Mouse (Mus musculus) heart, adult 11 months (tissue): ENCODE measurements around the gene Gm10031.
"Not testable (repeated sequence)": the region's sequence is repeated elsewhere in the genome, so short reads cannot be mapped to it uniquely, and the experiment has no call there.

Source experiments
- DNase-seq: peaks from one replicate; pipeline ENCODE4 v3.0.0; 2022

Gene Gm10031

DNA sequence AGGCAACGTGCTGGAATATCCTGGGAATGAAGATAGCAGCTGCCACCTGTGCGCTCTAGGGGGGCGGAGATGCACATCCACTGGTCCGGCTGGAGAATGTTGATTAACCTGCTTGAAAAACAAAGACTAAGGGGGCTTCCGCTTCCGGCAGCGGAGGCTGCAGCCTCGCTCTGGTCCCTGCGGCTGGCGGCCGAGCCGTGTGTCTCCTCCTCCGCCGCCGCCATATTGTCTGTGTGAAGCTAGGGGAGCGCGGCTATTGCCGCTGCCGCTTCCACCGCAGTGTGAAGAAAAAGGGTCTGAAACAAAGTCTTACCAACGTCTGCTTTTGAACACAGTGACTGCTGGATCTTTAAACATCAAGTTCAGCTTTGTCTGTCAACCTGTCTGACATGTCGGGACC is at the start of gene Gm10031:
Gene Gm10031 (plus strand): TSS at position 171 of the 400 bp plus-strand sequence.
- not testable (repeated sequence) for DNase-seq

DNA sequence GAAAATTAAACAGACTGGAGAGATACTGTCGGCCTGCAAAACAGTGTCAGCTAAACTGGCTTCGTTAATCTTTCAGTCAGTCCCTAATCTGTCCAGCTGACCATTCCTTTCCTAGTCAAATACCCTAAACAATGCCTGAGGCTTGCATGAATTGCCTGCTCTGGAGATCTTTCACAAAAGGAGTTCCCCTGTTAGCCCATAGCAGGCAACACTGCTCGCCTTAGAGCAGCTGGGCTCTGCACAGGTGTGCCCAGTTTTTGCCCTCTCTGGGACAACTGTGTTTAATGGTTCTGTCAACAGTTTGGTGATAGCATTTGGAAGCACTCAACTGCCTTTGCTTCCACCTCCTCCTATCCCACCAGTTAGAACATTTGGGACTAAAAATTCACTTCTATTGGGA is 49.0 kb upstream of the Gm10031 start:
- no peak for DNase-seq

DNA sequence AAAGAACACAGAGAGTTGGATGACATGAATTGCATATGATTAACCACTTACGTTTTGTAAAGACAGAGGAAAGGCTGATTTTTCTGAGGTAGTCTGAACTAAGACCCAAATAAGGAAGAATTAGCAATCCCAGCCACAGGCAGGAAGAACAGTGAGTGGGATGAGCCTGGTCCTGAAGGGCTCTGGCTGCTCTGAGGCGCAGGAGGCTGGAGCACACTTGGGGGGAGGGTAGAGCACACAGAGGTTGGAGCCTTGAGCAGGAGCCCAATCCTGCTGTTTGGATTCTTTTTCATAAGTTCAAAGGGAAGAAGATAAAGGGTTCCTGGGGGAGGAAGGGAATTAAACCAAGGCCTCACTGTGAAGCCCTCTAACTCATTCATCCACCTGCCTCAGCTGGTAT is 47.8 kb upstream of the Gm10031 start:
- no peak for DNase-seq

DNA sequence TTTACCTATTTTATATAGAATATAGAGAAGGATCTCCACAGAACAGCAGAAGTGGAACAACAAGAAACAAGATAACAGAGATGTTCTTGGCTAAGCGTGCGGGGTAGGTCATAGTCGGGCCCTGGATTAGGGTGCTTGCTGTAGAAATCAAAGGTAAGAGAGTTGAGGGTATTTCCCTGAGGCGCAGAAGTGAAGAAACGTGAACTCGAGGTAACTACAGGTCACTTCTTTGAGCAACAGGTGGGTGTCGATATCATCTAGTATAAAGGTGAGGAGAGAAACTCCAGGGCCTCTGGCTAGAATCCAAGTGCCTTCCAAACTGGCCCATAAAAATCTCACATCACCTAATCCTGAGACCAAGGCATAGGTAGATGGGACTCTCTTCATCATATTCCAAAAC is 47.3 kb upstream of the Gm10031 start:
- no peak for DNase-seq

DNA sequence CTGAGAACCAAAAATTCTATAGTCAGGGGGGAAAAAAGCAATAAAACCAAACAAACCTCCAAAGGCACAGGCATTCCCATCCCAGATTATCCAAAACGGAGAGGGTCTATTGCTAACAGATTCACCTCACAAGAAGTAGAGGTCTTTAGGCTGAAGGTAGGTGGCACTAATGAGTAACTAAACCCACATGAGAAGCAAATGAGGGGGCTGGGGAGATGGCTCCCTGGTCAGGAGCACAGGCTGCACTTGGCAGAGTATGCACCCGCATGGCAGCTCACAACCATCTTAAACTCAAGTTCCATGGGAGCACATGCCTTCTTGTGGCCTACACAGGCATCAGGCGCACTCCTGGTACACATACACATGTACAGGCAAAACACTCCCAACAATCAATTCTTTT is 42.0 kb upstream of the Gm10031 start:
- no peak for DNase-seq

DNA sequence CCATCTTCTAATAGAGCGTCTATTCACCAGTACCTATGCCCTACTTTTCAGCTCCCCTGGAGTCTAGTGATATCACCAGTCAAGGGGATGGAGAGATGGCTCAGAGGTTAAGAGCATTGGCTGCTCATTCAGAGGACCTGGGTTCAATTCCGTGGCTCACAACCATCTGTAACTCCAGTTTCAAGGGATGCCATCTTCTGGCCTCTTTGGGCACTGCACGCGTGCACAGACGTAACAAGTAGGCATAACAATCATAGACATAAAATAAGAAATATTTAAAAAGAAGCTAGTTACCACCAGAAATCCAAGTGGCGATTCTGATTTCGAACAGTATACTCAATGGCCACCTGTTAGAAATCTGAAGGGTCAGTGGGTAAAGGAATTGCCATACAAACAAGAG is 36.3 kb upstream of the Gm10031 start:
- no peak for DNase-seq

DNA sequence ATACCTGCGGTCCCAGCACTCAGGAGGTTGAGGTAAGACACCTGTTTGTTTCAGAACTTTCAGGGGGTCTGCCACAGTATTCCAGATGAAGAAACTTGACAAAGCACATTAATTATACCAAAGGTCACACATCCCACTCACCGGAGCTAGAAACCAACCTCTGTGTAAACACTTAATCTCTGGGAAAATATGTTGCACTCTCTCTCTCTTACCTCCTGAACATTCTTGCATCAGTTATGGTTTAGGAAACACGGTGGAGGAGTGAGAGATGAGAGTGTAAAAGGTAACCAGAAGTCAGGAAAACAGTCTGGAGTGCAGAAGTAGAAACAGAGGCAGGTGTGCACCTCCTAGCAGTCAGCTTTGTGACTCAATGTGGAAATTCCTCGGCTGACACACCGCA is 35.8 kb upstream of the Gm10031 start:
- no peak for DNase-seq

DNA sequence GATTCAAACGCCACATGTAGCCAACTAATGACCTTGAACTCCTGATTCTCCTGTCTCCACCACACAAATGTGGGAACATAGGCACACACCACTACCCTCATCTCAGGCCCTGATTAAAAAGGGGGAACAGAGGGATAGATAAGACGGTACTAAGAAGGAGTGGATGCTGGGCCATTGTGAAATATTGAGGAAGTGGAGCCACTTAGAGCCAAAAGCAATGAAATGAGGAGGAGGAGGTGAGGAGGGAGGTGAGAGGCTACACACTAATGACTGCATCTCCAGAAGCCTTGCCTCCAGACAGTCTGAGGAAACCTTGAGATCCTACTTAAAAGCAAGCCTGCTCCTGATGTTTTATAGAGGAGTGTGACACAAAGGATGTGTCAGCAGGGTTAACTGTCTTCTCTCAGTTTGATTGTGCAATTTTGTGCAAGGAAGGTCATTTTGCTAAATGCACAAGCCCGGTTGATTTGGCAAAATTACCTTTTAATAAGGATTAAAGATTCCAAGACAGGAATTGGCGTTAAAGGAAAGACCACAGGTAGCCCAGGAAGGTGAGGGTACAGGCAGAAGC is 32.5 kb upstream of the Gm10031 start:
- no peak for DNase-seq

DNA sequence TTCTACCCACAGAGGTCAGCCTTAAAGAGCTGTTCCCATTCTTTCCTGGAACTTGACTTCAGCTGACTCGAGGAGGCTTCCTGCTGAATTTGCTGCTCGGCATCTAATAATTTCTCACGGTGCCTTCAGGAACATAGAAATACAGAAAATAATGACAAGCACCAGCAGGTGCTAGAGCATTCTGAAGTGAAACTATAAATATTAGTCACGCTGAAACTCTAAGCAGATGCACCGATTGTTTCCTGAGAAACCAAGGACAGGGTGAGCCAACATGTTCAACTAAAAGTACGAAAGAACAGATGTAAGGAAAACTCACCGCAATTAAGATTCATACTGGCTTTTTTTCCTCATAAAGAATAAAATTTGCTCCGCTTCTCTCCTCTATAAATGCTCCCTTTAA is 28.8 kb upstream of the Gm10031 start:
- no peak for DNase-seq

DNA sequence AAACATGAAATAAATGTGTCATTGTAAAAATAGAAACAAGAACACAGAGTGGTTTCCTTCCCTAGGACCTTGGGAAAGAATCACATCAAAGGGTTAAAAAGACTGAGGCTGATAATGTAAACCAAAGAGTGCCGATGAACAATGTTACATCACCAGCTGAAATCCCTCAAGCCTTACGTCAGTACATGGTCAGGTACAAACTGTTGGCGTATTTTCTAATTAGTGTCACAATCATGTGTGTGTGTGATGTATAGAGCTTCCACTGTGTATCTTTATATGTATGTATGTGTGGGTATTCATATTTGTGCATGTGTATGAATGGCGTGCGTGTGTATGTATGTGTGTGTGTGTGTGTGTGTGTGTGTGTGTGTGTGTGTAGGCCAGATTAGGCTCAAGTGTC is 26.9 kb upstream of the Gm10031 start:
- no peak for DNase-seq

DNA sequence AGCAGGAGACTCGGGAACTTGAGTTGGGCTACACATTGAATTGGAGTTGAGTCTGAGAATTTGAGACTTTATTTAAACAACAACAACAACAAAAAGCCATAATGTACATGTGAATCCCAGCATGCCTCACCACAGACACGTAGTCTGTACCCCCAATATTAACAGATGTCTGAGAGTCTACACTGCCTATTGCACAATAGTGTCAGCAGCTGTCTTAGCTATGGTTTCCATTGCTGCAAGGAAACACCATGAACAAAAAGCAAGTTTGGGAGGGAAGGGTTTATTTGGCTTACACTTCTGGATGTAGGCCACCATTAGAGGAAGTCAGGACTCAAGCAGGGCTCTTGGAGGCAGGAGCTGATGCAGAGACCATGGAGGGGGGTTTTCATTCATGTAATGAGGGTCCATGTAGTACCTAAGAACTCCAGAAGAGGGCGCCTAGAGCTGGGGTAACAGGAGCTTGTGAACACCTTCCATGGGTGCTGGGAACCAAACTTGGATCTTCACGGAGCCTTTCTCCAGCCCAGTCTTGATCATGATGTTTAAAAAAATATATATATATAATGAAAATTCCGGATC is 18.8 kb upstream of the Gm10031 start:
- DNase-seq = no peak

DNA sequence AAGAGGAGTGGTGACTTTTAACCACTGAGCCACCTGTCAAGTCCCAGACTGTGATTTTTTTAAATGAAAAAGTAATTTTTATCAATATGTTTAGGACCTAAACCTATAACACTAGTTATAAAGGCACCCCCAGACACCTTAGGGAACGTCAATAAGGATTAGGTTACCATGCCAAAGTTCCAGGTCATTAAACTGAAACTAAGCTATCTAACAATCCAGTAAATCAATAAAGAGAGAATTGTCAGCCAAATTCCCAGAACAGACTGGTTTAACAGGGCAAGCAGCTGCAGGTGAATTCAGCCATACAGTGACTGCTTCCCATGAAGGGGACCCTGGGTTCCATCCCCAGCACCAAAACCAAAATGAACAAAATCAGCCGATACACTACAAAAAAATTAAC is 17.9 kb upstream of the Gm10031 start:
- DNase-seq = no peak

DNA sequence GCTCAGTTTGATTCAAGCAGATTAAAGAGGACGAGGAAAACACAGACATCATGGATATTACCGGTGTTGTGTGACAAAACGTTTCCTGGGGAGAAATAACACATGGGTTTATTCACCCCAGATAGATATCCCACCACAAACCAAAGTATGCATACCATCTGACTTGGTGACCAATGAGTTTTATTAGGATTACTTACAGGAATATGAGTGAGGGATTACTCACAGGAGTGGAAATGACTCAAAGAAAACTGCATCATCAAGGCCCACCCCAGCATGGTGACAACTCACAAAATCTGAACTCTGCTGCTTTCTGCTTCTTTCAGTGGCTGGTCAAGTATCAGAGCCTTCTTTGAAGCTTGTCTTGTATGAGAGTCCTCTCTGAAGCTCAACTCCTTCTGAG is 16.1 kb upstream of the Gm10031 start:
- DNase-seq = no peak

DNA sequence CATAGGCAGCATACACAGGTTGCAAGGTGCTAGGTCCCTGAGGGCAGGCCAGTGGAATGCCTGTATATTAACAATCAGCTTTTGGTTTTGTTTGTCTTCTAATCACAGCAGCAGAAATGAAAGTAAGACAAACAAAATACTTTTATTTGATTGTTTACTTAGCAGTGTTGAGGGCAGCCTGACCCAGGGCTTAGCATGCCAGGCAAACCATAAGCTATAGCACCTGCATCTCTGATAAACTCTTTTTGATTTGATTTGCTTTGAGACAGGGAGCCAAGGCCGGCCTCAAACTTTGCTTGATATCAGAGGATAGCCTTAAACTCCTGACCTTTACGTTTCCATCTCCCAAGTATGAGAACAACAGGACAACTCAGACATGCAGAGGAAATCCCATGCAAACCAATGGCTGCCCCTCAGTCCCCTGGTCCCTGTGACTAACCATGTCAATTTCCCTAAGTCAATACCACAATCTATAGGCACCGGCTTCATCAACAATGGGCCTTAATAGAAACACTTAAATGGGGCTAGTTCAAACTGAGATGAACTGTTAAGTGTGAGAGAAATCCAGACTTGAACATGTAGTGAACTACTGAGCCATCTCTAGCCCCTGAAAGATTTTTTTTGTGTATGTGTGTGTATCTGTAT is 3.6 kb upstream of the Gm10031 start:
- no peak for DNase-seq

DNA sequence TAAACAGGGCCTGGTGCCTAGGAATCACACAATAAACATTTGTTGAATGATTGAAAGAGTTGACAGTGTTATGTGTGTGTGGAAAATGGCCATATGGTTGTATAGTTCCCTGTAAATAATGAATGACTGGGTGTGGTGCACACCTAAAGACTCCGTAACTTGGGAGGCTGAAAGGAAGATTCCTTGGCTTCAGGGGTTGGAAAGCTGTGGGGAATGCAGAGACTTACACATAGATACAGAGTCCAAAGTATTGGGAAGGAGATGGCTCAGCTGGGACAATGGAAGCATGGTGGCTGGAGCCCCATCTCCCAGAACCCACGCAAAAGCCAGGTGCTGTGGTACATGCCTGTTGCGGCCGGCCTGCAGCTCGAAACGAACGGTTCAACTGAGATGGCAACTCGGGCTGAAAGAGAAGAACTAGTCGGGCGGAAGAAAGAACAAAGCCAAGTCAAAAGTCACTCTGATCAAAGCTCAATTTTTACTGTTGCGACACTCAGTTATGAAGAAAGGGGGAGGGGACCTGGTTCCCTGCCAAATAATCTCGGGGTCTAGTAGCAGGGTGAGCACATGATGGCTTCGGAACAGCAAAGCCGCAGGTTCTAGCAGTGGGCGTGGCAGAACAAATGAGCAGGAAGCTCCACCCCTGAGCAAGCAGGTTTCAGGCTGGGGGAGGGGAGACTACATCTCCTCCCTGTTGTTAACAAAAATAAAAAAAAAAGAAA is 1.9 kb upstream of the Gm10031 start:
- no peak for DNase-seq

DNA sequence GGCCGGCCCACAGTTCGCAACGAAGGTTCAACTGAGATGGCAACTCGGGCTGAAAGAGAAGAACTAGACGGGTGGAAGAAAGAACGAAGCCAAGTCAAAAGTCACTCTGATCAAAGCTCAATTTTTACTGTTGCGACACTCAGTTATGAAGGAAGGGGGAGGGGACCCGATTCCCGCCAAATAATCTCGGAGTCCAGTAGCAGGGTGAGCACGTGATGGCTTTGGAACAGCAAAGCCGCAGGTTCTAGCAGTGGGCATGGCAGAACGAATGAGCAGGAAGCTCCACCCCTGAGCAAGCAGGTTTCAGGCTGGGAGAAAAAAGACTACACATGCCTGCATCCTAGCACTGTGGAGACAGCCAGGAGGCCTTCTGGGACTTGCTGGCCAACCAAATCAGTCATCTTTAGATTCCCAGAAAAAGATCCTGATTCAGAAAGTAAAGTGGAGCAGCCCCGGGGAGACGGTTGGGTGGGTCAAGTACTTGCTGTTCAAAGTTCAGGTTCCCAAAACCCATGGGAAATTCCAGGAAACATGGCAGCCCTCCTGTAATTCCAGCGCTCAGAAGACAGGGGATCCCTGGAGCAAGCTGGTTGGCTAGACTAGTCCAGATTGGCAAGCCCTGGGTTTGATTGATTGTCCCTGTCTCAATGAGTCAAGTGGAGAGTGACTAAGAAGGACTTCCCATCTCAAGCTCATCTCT is 8.8 kb downstream of the Gm10031 start:
- DNase-seq = not testable (repeated sequence)

DNA sequence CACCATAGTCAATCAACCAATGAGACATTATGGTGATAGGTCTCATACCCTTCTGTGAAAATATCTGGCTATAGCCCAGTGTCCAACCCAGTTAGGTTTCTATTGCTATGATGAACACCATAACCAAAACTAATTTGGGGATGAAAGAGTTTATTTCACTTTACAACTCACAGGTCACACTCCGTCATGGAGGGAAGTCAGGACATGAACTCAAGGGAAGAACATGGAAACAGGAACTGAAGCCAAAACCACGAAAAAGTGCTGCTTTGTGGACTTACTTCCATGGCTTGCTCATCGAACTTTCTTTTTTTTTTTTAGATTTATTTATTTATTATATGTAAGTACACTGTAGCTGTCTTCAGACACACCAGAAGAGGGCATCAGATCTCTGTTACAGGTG is 9.7 kb downstream of the Gm10031 start:
- DNase-seq = no peak

DNA sequence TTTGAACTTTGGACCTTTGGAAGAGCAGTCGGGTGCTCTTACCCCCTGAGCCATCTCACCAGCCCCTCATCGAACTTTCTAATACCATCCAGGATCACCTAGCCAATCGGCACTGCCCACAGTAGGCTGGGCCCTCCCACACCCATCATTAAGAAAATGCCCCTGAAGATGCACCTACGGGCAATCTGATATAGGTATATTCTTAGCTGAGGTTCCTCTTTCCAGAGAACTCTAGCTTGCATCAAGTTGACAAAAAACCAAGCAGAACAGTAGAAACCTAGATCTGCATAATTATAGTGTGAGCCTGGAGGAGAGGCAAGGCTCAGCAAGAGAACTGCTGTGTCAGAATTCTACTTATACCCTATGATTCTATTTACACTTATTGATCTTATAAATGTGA is 10.1 kb downstream of the Gm10031 start:
- no peak for DNase-seq

DNA sequence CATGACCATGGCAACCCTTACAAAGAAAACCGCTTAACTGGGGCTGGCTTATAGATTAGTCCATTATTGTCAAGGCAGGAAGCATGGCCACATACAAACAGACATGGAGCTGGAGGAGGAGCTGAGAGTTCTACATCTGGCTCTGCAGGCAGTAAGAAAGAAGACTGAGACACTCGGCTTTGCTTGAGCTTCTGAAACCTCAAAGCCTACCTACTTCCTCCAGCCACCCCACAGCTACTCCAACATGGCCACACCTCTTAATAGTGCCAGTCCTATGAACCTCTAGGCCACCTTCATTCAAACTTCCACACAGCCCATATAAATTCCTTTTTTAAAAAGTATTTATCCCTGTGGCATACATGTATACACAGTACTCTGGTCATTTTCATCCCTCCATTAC is 13.2 kb downstream of the Gm10031 start:
- no peak for DNase-seq

DNA sequence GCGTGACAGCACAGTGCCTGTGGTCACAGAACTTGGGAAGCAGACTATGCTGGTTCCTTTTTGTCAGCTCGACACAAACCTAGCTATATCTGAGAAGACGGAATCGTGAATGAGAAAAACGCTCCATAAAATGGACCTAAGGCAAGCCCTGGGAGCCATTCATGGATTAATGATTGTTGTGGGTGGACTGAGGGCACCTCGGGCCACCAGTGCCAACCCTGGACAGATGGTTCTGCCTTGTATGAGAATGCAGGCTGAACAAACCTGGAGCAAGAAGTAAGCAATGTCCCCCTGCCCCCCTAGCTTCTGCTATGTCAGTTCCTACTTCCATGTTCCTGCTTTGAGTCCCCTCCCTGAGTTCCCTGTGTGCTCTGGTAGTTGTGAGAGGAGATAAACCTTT is 13.9 kb downstream of the Gm10031 start:
- no peak for DNase-seq

DNA sequence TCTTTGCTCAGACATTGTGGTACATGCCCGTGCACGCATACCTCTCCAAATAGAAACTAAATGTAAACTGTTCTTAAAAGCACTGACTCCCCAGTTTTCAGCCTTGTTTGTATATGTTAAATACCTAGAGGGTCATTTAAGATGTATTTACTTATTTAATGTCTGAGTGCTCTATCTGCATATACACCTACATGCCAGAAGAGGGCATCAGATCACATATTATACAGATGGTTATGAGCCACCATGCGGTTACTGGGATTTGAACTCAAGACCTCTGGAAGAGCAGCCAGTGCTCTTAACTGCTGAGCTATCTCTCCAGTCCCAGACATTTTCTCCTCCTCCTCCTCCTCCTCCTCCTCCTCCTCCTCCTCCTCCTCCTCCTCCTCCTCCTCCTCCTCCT is 14.6 kb downstream of the Gm10031 start:
- DNase-seq = no peak

DNA sequence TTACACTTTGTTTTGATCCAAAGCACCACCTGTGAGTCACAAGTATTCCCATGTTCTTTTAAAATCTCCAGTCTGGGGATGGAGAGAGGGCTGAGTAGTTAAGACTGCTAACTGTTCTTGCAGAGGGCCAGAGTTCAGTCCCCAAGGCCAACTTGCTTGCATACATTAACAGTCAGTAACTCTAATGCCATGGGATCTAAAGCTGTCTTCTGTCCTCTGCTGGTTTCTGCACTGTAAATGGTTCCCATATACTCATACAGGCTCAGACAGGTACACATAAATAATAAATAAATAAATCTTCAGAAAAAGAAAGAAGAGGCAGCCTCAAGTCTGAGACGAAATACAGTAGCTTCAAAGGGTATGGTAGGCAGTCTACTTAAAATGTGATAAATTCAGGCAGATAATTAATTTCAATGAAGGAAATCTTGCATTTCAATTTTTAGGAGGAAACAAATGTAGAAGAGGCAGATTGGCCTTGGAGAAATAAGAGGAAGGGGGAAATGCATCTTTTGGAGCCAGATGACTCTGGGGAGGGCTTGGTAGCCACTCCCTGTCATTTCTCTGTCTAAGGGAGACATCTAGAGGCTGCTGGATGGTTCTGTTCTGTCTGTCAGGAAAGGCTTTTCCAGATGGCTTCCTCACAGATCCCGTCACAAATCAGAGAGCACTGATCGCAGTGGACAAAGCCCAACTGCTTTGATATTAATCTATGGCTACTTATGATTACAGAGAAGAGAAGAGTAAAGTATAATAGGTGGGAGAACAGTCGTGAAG is 16.2 kb downstream of the Gm10031 start:
- no peak for DNase-seq

DNA sequence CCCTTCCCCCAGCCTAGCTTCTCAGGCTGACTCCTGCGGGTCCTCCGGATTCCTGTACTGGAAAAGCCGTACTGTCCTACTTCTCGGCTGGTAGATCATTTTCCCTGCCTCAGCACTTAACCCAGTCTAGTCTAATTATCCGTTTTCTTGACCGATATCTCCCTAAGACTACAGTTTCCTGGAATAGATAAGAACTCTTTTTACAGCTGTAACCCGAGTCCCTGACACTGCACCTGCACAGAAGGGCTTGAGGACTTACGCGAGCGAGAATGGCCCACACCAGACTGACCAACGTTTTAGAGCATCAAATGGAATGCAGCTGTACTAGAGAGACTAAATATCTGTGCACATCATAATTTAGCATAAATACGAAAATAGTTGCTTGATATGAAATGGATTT is 20.2 kb downstream of the Gm10031 start:
- DNase-seq = no peak
